Mouse (Mus musculus) frontal cortex, postnatal 36 days (tissue): Measurements from ENCODE around the gene Emilin2.
"Not testable (repeated sequence)": the region's sequence is repeated elsewhere in the genome, so short reads cannot be mapped to it uniquely, and the experiment has no call there.

Experiments
- DNase-seq, 2 experiments: peaks; one replicate each; pipeline ENCODE4 v3.0.0; 2022; ENCODE audit warnings: low spot score in 2 of 2

The Emilin2 gene

DNA sequence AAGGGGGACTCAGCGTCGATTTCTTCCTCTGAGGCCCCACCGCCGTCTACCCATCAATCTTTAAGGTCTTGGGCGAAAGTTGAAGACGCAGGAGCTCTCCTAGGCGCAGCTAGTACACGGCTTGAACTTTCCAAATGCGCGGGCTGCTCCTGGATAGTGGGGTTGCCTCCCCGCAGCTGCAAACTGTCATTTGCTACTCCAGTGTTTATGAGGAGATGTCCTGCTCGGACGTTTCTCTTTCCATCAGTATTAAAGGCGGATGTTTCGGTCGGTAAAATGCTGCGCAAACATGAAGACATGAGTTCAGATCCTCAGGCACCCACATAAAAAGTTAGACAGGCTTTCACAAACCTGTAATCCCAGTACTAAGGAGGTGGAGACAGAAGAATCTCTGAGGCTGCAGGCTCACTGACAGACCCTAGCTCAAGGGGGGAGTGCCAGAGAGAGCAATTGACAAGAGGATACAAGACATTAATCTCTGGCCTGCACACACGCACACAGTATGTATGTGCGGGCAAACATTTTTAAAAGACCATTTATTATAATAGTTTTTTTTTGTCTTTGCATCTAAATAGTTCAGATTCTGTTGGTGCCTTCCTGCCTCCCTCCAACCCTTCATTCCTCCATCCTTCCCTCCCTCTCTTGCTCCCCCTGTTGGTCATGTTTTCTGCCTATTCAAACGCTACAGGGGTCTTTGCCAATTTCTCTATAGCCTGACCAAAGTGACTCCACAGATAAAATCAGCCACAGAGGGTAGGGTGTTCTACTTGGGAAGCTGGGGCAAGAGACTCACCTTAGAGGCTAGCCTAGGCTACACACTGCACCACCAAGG lies at the start of gene Emilin2:
Gene Emilin2, minus strand, starts transcription at position 639 of the 832 bp plus-strand sequence.
- DNase-seq: no peak

GRCm38 (mm10) chr17:71355526-71355925 lies 43.7 kb upstream of the Emilin2 start:
- DNase-seq: no peak

GRCm38 (mm10) chr17:71354205-71354604 lies 42.4 kb upstream of the Emilin2 start:
- DNase-seq: no peak

DNA sequence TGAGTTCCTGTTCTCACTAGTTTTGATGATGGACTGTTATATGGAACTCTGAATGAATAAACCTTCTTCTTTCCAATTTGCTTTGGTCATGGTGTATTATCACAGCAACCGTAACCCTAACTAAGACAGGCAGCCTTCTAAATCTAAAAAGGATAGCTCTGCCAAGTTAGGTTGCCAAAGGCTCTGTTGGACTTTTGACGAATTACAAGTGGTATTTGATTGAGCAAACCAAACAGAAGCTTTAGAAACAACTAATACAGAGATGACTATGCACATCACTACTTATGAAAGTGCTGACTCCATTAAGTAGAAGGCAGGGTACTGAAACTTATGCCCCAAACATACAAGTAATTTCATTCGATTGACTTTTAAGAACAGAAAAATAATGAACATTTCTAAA lies 36.4 kb upstream of the Emilin2 start:
- no peak for DNase-seq

GRCm38 (mm10) chr17:71342006-71342405 lies 30.2 kb upstream of the Emilin2 start:
- no peak for DNase-seq

DNA sequence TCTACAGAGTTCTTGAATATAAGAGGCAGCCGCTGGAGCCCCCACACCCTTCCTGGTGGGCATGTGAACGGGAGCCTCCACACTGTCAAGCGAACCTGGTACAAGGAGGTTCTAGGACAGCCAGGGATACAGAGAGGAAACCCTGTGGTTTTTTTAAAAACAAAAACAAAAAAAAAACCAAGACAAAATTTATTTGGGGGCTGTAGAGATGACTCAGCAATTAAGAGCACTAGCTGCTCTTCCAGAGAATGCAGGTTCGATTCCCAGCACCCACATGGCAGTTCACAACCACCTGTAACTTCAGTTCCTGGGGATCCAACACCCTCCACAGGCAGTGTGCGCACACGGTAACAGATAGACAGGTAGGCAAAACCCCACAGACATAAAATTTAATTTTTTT lies 26.8 kb upstream of the Emilin2 start:
- DNase-seq: no peak

GRCm38 (mm10) chr17:71337546-71337945 lies 25.8 kb upstream of the Emilin2 start:
- DNase-seq: no peak

DNA sequence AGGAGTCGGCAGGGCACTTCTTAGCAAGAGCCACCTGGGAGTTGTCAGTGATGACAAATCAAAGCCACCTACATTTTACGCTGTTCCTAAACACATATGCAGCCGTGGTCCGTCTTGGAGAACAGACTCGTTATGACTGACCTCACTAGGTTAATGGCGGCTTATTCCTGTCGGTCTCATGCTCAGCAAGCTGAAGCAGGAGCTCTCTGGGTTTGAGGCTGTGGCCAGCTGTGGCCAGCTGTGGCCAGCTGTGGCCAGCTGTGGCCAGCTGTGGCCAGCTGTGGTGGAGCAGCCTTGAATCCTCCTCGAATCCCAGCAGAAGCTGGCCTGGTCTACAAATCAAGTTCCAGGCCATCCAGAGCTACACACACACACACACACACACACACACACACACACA lies 24.6 kb upstream of the Emilin2 start:
- DNase-seq: no peak

GRCm38 (mm10) chr17:71332298-71332697 lies 20.5 kb upstream of the Emilin2 start:
- no peak for DNase-seq

- not testable (repeated sequence) for DNase-seq
Measured at GRCm38 (mm10) chr17:71320731-71321130, 9.0 kb upstream of the Emilin2 start.

DNA sequence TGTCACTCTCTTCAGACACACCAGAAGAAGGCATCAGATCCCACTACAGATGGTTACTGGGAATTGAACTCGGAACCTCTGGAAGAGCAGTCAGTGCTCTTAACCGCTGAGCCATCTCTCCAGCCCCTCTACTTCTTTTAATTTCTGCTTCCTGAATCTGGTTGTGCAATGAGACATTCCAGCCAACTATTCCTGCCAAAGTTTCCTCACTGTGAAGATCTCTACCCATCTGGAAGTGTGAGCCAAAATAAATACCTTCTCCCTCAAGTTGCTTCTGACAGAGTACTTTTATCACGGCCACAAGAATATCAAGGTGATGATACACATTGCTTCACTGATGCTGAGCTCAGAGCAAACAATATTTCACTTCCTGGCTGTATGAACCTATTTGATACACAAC lies 7.6 kb upstream of the Emilin2 start:
- DNase-seq: no peak

DNA sequence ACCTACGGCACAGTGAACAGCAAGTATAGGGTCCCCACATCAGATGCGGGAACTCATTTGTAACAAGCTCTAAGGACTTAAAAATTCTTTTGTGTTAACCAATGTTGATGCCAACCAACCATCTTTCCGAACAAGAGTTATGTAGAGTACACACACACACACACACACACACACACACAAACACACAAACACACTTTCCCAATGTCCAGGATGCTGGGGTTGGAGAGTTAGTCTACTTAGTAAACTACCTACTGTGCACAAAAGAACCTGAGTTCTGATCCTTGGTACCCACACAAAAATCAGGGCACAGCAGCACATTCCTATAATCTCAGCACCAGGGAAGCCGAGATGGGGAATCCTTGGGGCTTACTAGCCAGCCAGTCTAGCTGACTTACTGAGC lies 5.8 kb upstream of the Emilin2 start:
- DNase-seq: no peak

GRCm38 (mm10) chr17:71314315-71314714 lies 2.5 kb upstream of the Emilin2 start:
- DNase-seq: no peak

DNA sequence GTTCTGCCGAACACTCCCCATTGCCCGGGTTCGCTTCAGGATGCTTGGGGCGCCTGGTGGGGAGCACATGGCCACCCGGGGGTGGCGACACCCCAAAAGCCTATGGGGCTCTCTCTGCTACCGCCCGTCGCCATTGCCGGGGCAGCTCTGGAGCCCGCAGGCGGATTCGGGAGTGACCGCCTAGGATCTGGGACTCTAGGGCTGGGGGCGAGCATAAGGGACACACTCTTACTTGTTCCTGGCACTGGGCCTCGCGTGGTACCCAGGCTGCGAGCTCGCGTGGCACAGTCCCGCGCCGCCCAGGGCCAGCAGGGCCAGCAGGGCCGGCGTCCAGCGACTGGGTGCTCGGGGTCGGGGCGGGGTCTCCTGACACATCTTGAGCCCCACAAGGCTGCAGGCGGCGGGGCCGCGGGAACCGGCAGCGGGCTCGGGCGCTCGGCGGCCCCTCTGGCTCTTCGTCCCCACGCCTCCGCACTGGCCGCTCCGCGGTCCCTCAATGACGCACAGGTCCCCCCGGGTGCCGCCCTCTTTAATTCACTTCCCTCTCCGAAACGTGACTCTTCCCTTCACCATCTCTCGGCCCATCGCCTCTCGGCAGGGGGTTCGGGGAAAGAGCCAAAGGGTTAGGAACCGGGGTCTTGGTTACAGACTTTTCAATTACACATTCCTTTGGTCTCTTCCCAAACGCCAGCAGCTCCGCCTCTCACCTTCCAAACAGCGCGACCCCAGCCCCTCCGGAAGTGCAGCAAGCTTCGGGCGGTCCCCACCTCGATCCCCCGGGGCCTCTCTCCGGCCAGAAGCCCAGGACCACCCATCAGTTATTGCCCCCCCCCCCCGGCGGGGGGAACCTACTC lies 1.1 kb downstream of the Emilin2 start:
- no peak for DNase-seq

GRCm38 (mm10) chr17:71309711-71310485 lies 1.9 kb downstream of the Emilin2 start:
- DNase-seq: no peak

- no peak for DNase-seq
Measured at GRCm38 (mm10) chr17:71309141-71309540, 2.6 kb downstream of the Emilin2 start.

DNA sequence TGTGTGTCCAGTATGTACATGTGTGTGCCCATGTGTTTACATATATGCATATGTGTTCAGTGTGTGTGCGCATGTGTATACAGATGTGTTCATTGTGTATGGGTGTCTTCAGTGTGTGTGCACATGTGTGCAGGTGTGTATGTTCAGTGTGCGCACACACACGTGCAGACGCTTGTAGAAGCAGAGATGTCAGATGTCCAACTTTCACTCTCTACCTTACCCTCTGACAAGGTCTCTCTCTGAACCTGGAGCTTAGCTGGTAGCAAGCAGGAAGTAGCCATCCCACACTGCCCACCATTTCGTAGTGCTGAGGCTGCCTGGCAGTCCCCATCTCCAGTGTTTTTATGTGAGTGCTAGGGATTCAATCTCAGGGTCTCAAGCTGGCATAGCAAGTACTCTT lies 3.5 kb downstream of the Emilin2 start:
- no peak for DNase-seq

GRCm38 (mm10) chr17:71307251-71307790 lies 4.5 kb downstream of the Emilin2 start:
- DNase-seq: no peak

- no peak for DNase-seq
Measured at GRCm38 (mm10) chr17:71306716-71307115, 5.1 kb downstream of the Emilin2 start.

DNA sequence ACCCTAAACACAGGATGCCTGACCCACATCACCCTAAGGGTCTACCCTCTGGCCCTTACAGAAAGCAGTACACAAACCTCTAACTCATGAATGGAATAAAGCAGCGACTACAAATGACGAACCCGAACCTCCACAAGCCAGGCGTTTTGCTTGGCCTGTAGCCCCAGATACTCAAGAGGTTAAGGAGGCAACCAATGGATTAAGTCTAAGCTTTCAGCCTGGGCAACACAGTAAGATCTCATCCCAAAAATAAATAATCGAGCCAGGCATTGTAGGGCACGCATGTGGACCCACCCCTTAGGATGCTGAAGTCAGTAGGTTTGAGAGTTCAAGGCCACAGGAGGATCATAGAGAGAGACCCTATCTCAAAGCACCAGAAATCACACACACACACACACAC lies 5.7 kb downstream of the Emilin2 start:
- DNase-seq: no peak

DNA sequence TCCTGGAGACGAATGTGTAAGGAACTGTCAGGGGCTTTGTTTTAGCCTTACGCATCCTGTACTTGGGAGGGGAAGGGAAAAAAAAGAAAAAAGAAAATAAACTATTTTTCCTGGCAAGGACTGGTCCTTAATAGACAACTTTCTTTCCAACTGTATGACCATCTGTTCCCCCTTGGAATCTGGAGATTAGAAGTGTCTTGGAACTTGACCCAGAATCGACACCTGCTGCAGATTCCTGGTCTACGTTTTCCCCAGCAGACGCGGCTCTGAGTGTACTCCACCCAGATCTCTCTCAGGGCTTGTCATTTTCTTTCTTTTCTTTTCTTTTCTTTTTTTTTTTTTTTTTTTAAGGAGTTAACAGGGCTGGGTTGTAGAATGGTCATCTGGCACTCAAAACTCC lies 8.3 kb downstream of the Emilin2 start:
- no peak for DNase-seq

GRCm38 (mm10) chr17:71301413-71301812 lies 10.4 kb downstream of the Emilin2 start:
- DNase-seq: no peak
